Mouse (Mus musculus): ENCODE measurements at regions not wholly inside any gene's neighbourhood (a gene's known extent, or its start where the extent isn't known, plus 50 kb on each side); places are given as distances from the start of the nearest gene placed in this dataset.

GRCm38 (mm10) chr2:45227276-45227944 is 110.2 kb upstream of the Zeb2 start:
- Histone ChIP-seq H3K27ac (ENCODE audit: insufficient read depth, low read length) (no peak overlapping the region), H3K4me3 (ENCODE audit: extremely low read depth, insufficient read depth, insufficient read length) (no peak overlapping the region), H3K27me3 (ENCODE audit: control insufficient read depth, insufficient read depth, low read length) (no peaks in the 10 kb centered on the region), H3K36me3 (ENCODE audit: control insufficient read depth, insufficient read depth, low read length) (no peaks in the 10 kb centered on the region), H3K4me1 (ENCODE audit: control insufficient read depth, insufficient read depth, insufficient read length) (no peaks in the 10 kb centered on the region)
- DNase-seq (ENCODE audit: low read depth in 1 of 2, low spot score in 2 of 2): no peak
- WGBS: 90% methylated on average over 14 of the region's 14 CpGs
- no peak for TF ChIP-seq CTCF (IDR thresholded peaks at IDR 0.05; ENCODE audit: extremely low read depth, insufficient read depth, insufficient read length, insufficient replicate concordance)
- TF ChIP-seq POLR2A (IDR thresholded peaks at IDR 0.05; ENCODE audit: low read depth, low read length): no peak

DNA sequence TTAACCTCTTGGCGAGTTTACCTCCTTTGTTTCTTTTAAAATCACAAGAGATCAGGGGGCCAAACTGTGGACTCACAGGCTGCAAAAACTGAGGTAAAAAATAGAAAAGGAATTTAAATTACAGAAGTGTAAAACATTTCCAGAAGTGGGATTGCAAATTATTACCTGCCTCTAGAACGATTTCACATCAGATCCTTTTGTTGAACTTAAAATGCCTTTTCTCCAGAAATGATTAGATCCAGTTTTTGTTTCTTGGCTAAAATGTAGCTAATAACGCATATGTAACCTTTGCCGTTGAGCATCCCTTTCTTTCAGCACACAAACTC is 108.8 kb upstream of the Zeb2 start:
- TF ChIP-seq CTCF (IDR thresholded peaks at IDR 0.05; ENCODE audit: extremely low read depth, insufficient read depth, insufficient read length, insufficient replicate concordance): no peak
- TF ChIP-seq POLR2A (IDR thresholded peaks at IDR 0.05; ENCODE audit: low read depth, low read length): no peak
- no peak for DNase-seq (ENCODE audit: low read depth in 1 of 2, low spot score in 2 of 2)
- H3K36me3 ChIP-seq (ENCODE audit: control insufficient read depth, insufficient read depth, low read length): no peaks in the 10 kb centered on the region
- no peaks in the 10 kb centered on the region for H3K27me3 ChIP-seq (ENCODE audit: control insufficient read depth, insufficient read depth, low read length)
- H3K27ac ChIP-seq (ENCODE audit: insufficient read depth, low read length): no peak overlapping the region
- H3K4me1 ChIP-seq (ENCODE audit: control insufficient read depth, insufficient read depth, insufficient read length): no peaks in the 10 kb centered on the region
- WGBS: 87% methylated on average over 4 of the region's 4 CpGs
- H3K4me3 ChIP-seq (ENCODE audit: extremely low read depth, insufficient read depth, insufficient read length): no peak overlapping the region

DNA sequence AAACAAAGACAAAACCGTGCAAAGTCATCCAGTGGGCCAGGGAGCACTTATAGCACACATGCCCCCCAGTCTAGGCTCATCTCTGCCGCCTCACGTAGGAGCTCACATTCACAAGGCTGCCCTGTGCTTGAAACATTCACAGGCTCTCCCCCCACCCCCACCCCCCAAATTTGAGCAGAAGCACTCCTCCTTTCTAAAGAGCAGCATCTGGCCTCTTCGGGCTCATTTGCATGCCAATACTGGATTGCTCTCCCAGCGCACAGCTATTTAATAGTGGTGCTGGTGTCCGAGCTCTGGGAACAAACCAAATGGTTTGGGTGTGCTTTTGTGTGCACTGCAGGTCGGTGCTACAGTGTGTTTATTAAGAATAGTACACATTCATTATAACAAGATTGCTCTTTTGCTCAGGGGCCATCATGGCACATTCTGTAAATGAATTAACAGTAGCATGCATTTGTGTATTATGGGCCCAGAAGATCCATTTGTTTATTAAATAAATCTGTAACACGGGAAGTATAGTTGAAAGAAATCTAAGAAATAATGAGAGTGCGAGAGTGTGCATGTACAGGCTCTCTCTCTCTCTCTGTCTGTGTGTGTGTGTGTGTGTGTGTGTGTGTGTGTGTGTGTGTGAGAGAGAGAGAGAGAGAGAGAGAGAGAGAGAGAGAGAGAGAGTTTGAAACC is 108.3 kb upstream of the Zeb2 start:
- Histone ChIP-seq H3K4me1 (ENCODE audit: control insufficient read depth, insufficient read depth, insufficient read length) (no peaks in the 10 kb centered on the region), H3K36me3 (ENCODE audit: control insufficient read depth, insufficient read depth, low read length) (no peaks in the 10 kb centered on the region), H3K27me3 (ENCODE audit: control insufficient read depth, insufficient read depth, low read length) (no peaks in the 10 kb centered on the region), H3K27ac (ENCODE audit: insufficient read depth, low read length) (no peak overlapping the region), H3K4me3 (ENCODE audit: extremely low read depth, insufficient read depth, insufficient read length) (no peak overlapping the region)
- 93% methylated on average over 9 of the region's 9 CpGs for WGBS
- DNase-seq (ENCODE audit: low read depth in 1 of 2, low spot score in 2 of 2): no peak
- TF ChIP-seq POLR2A (IDR thresholded peaks at IDR 0.05; ENCODE audit: low read depth, low read length) (no peak), CTCF (IDR thresholded peaks at IDR 0.05; ENCODE audit: extremely low read depth, insufficient read depth, insufficient read length, insufficient replicate concordance) (no peak)

DNA sequence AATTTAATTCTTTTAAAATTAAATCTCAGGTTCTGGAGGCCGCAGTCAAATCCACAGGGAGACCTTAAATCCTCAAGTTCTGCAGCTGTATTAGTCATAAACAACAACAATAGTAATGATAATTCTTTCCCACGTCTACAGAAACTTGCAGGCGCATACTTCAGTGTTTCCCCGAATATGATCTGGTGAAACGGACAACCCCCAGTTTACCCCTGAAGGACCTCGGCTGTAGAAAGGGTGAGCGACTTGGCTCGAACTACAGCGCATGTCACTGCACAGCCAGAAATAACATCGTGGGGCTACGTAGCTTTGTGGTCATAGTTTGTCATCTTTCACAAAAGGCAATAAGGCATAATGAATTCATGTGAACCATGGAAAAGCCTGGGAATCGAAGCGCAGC is 105.0 kb upstream of the Zeb2 start:
- no peaks in the 10 kb centered on the region for H3K27me3 ChIP-seq (ENCODE audit: control insufficient read depth, insufficient read depth, low read length)
- H3K4me1 ChIP-seq (ENCODE audit: control insufficient read depth, insufficient read depth, insufficient read length): no peaks in the 10 kb centered on the region
- no peak for DNase-seq (ENCODE audit: low read depth in 1 of 2, low spot score in 2 of 2)
- H3K27ac ChIP-seq (ENCODE audit: insufficient read depth, low read length): no peak overlapping the region
- no peak for TF ChIP-seq POLR2A (IDR thresholded peaks at IDR 0.05; ENCODE audit: low read depth, low read length)
- no peak for TF ChIP-seq CTCF (IDR thresholded peaks at IDR 0.05; ENCODE audit: extremely low read depth, insufficient read depth, insufficient read length, insufficient replicate concordance)
- H3K4me3 ChIP-seq (ENCODE audit: extremely low read depth, insufficient read depth, insufficient read length): no peak overlapping the region
- H3K36me3 ChIP-seq (ENCODE audit: control insufficient read depth, insufficient read depth, low read length): no peaks in the 10 kb centered on the region
- 93% methylated on average over 13 of the region's 13 CpGs for WGBS

DNA sequence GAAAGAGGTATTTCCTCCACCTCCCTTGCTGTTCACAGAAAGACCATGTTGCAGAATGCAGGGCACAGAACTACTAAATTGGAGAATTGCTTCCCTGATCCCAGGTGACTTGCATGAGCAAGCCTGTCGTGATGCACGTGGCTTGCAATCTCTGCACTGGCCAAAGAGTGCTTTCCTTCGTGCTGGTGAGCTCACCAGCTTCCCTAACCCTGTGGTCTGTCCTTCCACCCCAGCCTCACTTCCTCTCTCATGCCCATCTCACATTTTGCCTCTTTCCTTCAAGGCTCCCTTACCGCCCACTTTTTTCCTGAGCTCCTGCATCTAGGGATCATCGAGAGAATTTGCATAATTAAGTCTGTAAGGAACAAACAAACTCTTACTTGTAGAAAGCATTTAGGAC is 102.7 kb upstream of the Zeb2 start:
- 47% methylated on average over 5 of the region's 5 CpGs for WGBS
- Histone ChIP-seq H3K27ac (ENCODE audit: insufficient read depth, low read length) (no peak overlapping the region), H3K4me3 (ENCODE audit: extremely low read depth, insufficient read depth, insufficient read length) (no peak overlapping the region), H3K4me1 (ENCODE audit: control insufficient read depth, insufficient read depth, insufficient read length) (no peaks in the 10 kb centered on the region), H3K36me3 (ENCODE audit: control insufficient read depth, insufficient read depth, low read length) (no peaks in the 10 kb centered on the region), H3K27me3 (ENCODE audit: control insufficient read depth, insufficient read depth, low read length) (no peaks in the 10 kb centered on the region)
- no peak for DNase-seq (ENCODE audit: low read depth in 1 of 2, low spot score in 2 of 2)
- TF ChIP-seq CTCF (IDR thresholded peaks at IDR 0.05; ENCODE audit: extremely low read depth, insufficient read depth, insufficient read length, insufficient replicate concordance) (no peak), POLR2A (IDR thresholded peaks at IDR 0.05; ENCODE audit: low read depth, low read length) (no peak)

DNA sequence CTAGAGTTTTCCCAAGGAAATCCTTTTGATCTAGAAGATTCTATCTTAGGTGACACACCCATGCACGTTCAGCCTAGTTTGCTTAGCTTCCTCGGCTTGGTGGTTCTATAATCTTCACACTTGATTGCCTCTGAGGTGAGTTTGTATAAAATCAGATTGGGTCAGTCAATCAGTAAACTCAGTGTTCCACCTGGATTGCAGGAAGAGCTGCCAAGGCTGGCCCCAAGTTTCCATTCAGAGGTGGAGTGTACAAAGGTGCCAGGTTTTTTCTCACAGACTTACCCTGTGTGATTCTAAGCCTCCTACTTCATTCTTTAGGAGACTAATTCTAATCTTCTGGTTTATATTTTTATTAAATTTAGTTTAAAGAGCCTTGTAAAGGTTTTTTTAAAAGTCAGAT is 95.6 kb upstream of the Zeb2 start:
- Histone ChIP-seq H3K4me1 (ENCODE audit: control insufficient read depth, insufficient read depth, insufficient read length) (no peaks in the 10 kb centered on the region), H3K27me3 (ENCODE audit: control insufficient read depth, insufficient read depth, low read length) (no peaks in the 10 kb centered on the region), H3K36me3 (ENCODE audit: control insufficient read depth, insufficient read depth, low read length) (no peaks in the 10 kb centered on the region), H3K27ac (ENCODE audit: insufficient read depth, low read length) (no peak overlapping the region), H3K4me3 (ENCODE audit: extremely low read depth, insufficient read depth, insufficient read length) (no peak overlapping the region)
- no peak for TF ChIP-seq POLR2A (IDR thresholded peaks at IDR 0.05; ENCODE audit: low read depth, low read length)
- TF ChIP-seq CTCF (IDR thresholded peaks at IDR 0.05; ENCODE audit: extremely low read depth, insufficient read depth, insufficient read length, insufficient replicate concordance): no peak
- 65% methylated on average over 2 of the region's 2 CpGs for WGBS
- DNase-seq (ENCODE audit: low read depth in 1 of 2, low spot score in 2 of 2): no peak

- Histone ChIP-seq H3K27ac (ENCODE audit: insufficient read depth, low read length) (no peak overlapping the region), H3K4me1 (ENCODE audit: control insufficient read depth, insufficient read depth, insufficient read length) (no peaks in the 10 kb centered on the region), H3K4me3 (ENCODE audit: extremely low read depth, insufficient read depth, insufficient read length) (no peak overlapping the region), H3K36me3 (ENCODE audit: control insufficient read depth, insufficient read depth, low read length) (no peaks in the 10 kb centered on the region), H3K27me3 (ENCODE audit: control insufficient read depth, insufficient read depth, low read length) (no peaks in the 10 kb centered on the region)
- TF ChIP-seq CTCF (IDR thresholded peaks at IDR 0.05; ENCODE audit: extremely low read depth, insufficient read depth, insufficient read length, insufficient replicate concordance): no peak
- TF ChIP-seq POLR2A (IDR thresholded peaks at IDR 0.05; ENCODE audit: low read depth, low read length): no peak
- 92% methylated on average over 6 of the region's 6 CpGs for WGBS
- no peak for DNase-seq (ENCODE audit: low read depth in 1 of 2, low spot score in 2 of 2)
Observed at GRCm38 (mm10) chr2:45208526-45208925, 91.3 kb upstream of the Zeb2 start.
